Mouse (Mus musculus) ES-E14 (cell line): ENCODE results near the gene Acpp. TPM values are rescaled to one million over a fixed set of nuclear protein-coding genes. Genes with fewer than 3 reads are reported as not detected.

Experiments
- DNase-seq: peaks from one replicate; pipeline ENCODE4 v3.0.0-alpha.2; 2013; ENCODE audit warnings: low read depth, low spot score
- H3K27ac ChIP-seq: 2 replicates; pipeline ENCODE4 v1.5.1; 2012; ENCODE audit warnings: low read depth, mild to moderate bottlenecking, low read length, moderate library complexity, mixed read lengths; ENCODE audit not compliant: poor library complexity, insufficient read depth, severe bottlenecking
- H3K36me3 ChIP-seq: 2 replicates; pipeline ENCODE4 v1.6.1; 2012; ENCODE audit warnings: mild to moderate bottlenecking, low read length, moderate library complexity, mixed read lengths; ENCODE audit not compliant: control insufficient read depth, poor library complexity, insufficient read depth, severe bottlenecking
- H3K4me1 ChIP-seq, 2 experiments: fragments of 150-350 bp in 1 of 2; sonication (generic) in 1 of 2; 2 replicates each; pipeline ENCODE4 v1.6.1; 2012; ENCODE audit warnings: low read length in 2 of 2, mild to moderate bottlenecking in 1 of 2, mixed read lengths in 1 of 2; ENCODE audit not compliant: control insufficient read depth in 2 of 2, insufficient read depth in 2 of 2, poor library complexity in 1 of 2
- H3K4me3 ChIP-seq, 2 experiments: fragments of 150-350 bp in 1 of 2; sonication (generic) in 1 of 2; 2 replicates each; pipeline ENCODE4 v1.5.1; 2012; ENCODE audit warnings: low read length in 2 of 2, low read depth in 1 of 2, mild to moderate bottlenecking in 1 of 2, mixed read lengths in 1 of 2; ENCODE audit not compliant: insufficient read depth in 1 of 2, poor library complexity in 1 of 2, severe bottlenecking in 1 of 2
- H3K9ac ChIP-seq: 2 replicates; pipeline ENCODE4 v1.6.1; 2012; ENCODE audit warnings: low read depth, mild to moderate bottlenecking, low read length, mixed read lengths; ENCODE audit not compliant: poor library complexity, insufficient read depth, severe bottlenecking
- H3K9me3 ChIP-seq: fragments of 150-350 bp; sonication (generic); 2 replicates; pipeline ENCODE4 v1.6.1; 2012; ENCODE audit warnings: low read depth, mild to moderate bottlenecking, low read length; ENCODE audit not compliant: control insufficient read depth, insufficient read depth
- CHD2 ChIP-seq: IDR thresholded peaks from 2 replicates; pipeline ENCODE4 v1.6.1; 2014; ENCODE audit warnings: mild to moderate bottlenecking, low read depth, low read length, inconsistent platforms
- HCFC1 ChIP-seq: IDR thresholded peaks from 2 replicates; pipeline ENCODE4 v1.6.1; 2012; ENCODE audit warnings: low read length, inconsistent platforms, borderline replicate concordance; ENCODE audit not compliant: insufficient read depth
- MAFK ChIP-seq: IDR thresholded peaks from 2 replicates; pipeline ENCODE4 v1.6.1; 2014; ENCODE audit warnings: mild to moderate bottlenecking, low read depth, low read length, inconsistent platforms; ENCODE audit not compliant: insufficient read depth
- ZC3H11A ChIP-seq: IDR thresholded peaks from 2 replicates; pipeline ENCODE4 v1.6.1; 2012; ENCODE audit warnings: low read depth, mild to moderate bottlenecking, inconsistent platforms, low read length, borderline replicate concordance
- ZNF384 ChIP-seq: IDR thresholded peaks from 2 replicates; pipeline ENCODE4 v1.6.1; 2012; ENCODE audit warnings: low read depth, low read length, inconsistent platforms
- in situ Hi-C, 2 experiments: fragments of 600-800 bp; cut with MboI; formaldehyde crosslinking; loops; one replicate each; pipeline ENCODE4 v1.15.1; 2025; ENCODE audit warnings: low sequenced_read_pairs in 2 of 2, inconsistent platforms in 1 of 2; ENCODE audit not compliant: unreplicated experiment in 2 of 2
- total RNA-seq: library from RNA; depleted of rRNA; stranded (reverse); fragments of 300-350 nt; gene quantifications from 2 replicates; pipeline ENCODE4 v1.2.3, GENCODE M21; 2012

The Acpp gene
- total RNA-seq, 1 experiment: 2.5 TPM

DNA sequence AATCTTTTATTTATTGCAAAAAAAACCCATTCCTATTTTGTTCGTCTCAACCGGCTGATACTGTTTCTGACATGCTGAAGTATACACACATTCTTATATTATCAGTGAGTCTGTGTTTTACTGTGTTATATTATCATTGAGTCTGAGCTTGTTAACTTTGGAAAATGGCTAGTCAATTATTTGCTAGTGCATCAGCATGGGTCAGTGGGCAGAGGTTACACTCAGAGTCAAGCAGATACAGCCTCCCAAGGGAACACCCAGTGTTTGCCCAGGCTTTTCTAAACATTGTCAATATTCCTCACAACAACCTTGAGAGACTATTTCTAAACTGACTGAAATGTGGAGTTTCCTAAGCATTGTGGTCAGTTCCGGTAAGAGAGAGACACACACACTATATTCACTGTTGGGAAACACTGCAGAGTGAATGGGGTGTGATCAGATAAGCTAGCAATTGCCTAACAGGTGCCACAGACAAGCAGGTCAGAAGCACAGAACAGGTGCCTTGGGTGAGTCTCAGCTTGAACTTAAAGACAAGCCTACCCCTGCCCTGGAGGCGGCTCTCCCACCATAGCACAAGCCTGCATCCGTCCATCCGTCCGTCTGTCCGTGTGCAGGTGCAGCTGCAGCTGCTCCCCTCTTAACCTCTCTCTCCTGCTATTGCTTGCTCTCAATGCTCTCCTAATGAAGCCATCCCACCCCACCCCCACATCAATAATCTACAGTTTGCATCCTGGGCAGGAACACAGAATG lies 18.1 kb upstream of the Acpp start:
- H3K9me3 ChIP-seq: no peaks in the 10 kb centered on the region
- no peak overlapping the region for H3K9ac ChIP-seq
- H3K4me1 ChIP-seq: peaks cover 0 to 3% of the 10 kb centered on the region in 2 experiments; a peak in 1 of 4 replicates
- H3K4me3 ChIP-seq: no peak overlapping the region
- no peaks in the 10 kb centered on the region for H3K36me3 ChIP-seq
- in situ Hi-C loops: no loop called here
- TF ChIP-seq HCFC1 (no peak), ZNF384 (no peak), CHD2 (no peak), MAFK (no peak), ZC3H11A (no peak)
- DNase-seq: no peak
- H3K27ac ChIP-seq: no peak overlapping the region

GRCm38 (mm10) chr9:104344136-104344535 lies 6.6 kb upstream of the Acpp start:
- no peak for DNase-seq
- peaks cover 0 to 2% of the 10 kb centered on the region in 2 experiments; a peak in 1 of 4 replicates for H3K4me1 ChIP-seq
- H3K9me3 ChIP-seq: no peaks in the 10 kb centered on the region
- TF ChIP-seq ZNF384 (no peak), CHD2 (no peak), HCFC1 (no peak), ZC3H11A (no peak), MAFK (no peak)
- H3K4me3 ChIP-seq: no peak overlapping the region
- H3K36me3 ChIP-seq: no peaks in the 10 kb centered on the region
- no peak overlapping the region for H3K9ac ChIP-seq
- in situ Hi-C loops: no loop called here
- H3K27ac ChIP-seq: no peak overlapping the region

GRCm38 (mm10) chr9:104339483-104339882 lies 1.9 kb upstream of the Acpp start:
- Histone ChIP-seq H3K4me1 (peaks cover 2 to 5% of the 10 kb centered on the region in 2 experiments; a peak in 1 of 4 replicates), H3K36me3 (no peaks in the 10 kb centered on the region), H3K9ac (no peak overlapping the region), H3K4me3 (no peak overlapping the region), H3K27ac (no peak overlapping the region), H3K9me3 (no peaks in the 10 kb centered on the region)
- TF ChIP-seq HCFC1: no peak
- TF ChIP-seq ZNF384: no peak
- TF ChIP-seq CHD2: no peak
- TF ChIP-seq MAFK: no peak
- TF ChIP-seq ZC3H11A: no peak
- in situ Hi-C loops: no loop called here
- no peak for DNase-seq

DNA sequence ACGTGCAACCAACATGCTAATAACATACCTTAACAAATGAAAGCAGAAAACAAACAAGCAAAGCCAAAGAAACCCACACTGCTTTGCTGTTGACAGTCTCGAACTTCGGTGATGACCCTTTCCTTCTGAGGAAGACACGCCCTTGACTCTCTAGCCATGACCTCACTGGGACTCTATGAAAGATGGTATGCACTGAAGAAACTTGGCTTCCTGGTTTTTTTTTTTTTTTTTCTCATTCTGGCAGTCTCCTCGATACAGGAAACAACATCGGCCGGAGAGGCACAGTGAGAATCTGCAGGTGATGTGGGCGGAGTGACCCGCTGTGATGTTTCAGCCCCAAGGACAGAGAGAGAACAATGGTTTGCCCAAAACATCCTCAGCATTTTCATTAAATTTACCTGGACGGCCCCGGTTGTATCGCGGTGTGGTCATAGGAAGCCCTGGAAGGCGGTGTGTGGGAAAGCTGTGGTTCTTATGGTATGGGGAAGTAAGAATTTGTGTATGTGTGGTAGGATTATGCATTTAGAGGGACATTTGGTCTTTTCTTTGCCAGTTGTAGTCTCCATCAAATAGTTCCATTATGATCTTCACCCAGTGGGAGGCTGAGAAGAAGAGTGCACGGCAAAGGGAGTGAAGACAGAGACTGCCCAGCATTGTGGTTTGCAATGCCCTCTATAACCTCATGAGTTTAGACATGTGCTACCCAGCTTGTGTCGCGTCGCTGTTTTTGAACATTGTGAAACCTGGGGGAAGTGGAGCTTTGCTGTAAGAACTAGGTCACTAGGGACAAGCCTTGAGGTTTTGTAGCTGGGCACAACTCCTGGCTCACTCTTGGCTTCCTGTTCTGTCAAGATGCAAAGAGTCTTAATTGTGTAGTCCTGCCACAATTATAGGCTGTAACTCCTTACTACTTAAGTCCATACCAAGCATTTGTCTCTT lies 1.2 kb upstream of the Acpp start:
- Histone ChIP-seq H3K4me1 (peaks cover 2 to 5% of the 10 kb centered on the region in 2 experiments; a peak in 1 of 4 replicates), H3K36me3 (no peaks in the 10 kb centered on the region), H3K27ac (no peak overlapping the region), H3K4me3 (peak overlapping the region in 1 of 2 experiments; percentile 38; a peak in 1 of 4 replicates), H3K9ac (no peak overlapping the region), H3K9me3 (no peaks in the 10 kb centered on the region)
- in situ Hi-C loops: no loop called here
- DNase-seq: no peak
- TF ChIP-seq ZC3H11A: no peak
- no peak for TF ChIP-seq ZNF384
- no peak for TF ChIP-seq MAFK
- no peak for TF ChIP-seq CHD2
- no peak for TF ChIP-seq HCFC1
